Mouse (Mus musculus) R1 (cell line): ENCODE results near the gene Atf7ip.

Experiments
- DNase-seq: peaks from one replicate; pipeline ENCODE4 v3.0.0-alpha.2; 2018; ENCODE audit warnings: low read depth, low spot score

Atf7ip gene

DNA sequence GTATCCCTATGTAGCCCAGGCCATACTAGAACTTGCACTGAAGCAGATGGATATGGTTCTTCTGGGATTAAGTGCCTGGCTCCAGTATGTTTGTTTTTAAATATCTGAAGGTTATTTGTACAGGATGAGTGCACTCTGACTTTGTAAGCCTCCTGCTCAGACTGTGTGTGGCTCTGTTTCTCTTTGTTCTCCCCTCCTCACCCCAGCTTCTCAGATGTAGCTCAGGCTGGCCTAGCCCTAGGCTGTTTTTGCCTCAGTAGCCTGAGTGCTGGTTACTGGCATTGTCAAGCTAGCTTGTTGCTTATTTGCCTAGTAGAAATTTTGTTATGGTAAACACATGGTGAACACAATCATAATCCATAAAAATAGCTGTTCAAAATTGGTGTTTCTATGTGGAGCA is 15.7 kb downstream of the Atf7ip start:
- DNase-seq = peak; percentile 66

DNA sequence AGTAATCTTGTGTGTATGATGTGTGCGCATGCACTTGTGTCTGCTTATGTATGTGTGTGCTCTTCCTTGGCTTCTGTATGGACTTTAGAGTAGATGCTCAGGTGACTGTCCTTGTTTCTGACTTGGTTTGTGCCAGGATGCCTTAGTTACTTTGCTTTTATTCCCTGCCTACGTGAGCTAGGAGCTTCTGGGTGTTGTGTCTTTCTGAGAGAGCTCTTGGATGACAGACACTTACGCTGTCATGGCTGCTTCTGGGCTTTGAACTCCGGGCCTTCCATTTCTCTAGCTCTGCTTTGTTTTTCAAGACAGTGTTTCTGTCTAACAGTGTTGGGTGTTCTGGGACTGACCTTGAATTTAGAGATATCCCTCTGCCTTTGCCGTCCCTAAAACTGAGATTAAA is 16.7 kb downstream of the Atf7ip start:
- no peak for DNase-seq

DNA sequence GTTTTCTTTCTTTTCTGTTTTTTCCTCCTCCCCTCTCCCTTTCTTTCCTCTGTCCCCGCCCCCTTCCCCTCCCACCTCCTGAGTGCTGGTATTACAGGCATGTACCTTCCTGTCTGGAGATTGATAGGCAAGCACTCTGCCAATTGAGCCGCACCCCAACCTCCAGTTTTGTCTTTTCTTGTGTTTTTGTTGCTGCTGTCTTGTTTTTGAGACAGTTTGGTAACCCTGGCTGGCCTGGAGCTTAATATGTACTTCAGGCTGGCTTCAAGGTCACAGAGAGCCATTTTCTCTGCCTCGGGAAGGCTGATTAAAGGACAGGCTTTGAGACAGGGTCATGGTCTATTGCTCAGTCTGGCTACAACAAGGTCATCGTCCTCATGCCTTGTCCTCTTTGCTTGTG is 18.8 kb downstream of the Atf7ip start:
- peak; percentile 85 for DNase-seq

DNA sequence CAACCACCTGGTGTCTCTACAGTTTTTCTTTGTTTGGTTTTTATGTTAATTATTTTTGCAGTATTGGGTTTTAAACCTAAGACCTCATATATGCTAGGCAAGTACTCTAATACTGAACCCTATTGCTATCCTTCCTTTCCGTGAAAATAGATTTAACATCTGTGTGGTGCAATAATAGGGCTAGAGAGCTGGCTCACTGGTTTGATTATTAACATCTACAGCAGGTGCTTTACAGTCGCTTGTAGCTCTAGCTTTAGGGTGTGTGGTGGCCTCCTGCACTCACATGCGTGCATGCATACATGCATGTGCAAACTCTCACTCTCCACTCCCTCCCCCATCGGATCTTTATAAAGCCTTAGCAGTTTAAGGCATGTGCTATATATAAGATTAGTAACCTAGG is 19.6 kb downstream of the Atf7ip start:
- DNase-seq = no peak

DNA sequence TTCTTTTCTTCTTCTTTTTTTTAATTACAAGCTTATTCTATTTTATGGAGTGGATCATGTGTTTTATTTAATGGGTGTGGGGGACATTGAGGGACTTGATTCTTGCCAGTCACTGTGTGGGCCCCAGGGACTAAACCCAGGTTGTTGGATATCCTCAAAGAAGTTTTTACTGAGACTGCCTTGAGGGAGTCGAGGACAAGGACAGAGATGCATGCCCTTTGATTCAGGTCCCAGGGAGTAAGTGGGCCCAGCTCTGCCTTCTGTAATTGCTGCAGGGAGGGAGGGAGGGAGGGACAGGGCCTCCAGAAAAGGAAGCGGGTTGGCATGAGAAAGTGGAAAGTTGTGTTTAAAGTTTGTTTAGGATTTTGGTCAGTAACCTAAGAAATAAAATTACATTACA is 23.2 kb downstream of the Atf7ip start:
- DNase-seq = no peak

DNA sequence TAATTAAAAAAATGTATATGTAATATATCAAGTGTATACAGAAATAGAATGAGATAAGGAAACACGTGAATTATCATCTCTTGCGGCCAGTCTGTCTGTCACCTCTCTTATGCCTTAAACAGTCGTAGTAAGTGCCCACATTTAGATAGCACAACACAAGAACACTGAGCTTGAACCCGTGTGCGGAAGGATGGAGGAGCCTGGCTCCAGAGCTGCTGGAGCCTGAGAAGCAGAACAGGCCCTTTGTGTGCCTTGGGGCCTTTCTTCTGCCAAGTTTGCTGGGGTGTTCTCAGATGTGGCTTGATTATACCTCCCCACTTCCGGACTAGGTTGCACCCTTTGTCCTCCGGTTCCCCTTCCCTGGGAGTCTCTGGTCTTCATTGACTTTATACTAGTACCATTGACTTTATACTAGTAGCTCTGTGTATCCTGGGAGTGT is 25.8 kb downstream of the Atf7ip start:
- peak; percentile 84 for DNase-seq

DNA sequence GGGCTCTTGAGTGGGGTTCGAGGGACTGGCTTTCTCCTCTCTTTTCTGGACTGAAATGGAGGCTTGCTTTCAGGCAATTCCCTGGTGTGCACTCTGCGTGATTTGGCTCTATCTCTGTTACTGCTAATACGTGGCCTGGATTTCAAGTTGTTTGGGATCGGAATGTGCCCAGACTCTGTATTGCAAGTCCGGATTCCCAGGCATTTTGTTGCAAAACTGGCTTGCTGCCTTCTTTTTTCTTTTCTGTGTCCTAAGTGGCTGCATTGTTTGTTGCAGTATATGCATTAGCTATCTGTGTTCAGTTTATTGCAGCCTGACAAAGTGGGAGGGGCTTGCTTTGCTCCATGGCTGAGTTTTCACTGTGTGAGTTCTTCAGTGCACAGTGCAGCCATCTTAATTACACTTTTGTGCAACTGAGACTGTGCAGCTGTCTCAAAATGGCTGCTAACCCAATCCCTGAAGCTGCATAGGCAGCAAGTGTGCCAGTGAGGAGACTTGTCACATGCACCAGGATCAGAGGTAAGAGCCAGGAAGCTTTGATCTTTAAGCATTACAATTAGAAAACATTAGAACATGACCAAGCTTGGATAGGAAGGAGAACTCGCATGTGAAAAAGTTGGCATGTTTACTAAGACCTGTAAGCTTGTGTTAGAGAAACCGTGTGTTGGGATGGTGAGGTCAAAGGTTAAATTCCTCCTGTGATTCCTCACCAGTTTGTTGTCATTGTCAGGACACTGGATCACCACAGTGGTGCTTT is 26.7 kb downstream of the Atf7ip start:
- peak; percentile 98 for DNase-seq

DNA sequence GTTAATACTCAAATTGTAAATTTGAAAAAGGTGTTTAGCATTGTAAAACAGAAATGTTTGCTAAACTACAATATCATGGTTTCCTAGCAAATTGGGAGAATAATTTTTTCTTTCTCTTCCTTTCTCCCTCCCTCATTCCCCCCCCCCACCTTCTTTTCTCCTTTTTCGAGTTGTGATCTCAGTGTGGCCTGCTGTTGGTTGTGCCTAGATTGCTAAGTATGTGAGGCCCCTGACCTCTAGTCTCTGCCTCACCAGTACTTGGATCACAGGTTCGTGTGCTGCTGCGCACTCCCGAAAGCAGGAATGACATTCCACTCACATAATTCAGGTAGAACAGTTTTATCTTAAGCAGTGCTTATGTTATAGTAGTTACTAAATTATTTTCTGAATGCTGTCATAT is 27.8 kb downstream of the Atf7ip start:
- DNase-seq = no peak

DNA sequence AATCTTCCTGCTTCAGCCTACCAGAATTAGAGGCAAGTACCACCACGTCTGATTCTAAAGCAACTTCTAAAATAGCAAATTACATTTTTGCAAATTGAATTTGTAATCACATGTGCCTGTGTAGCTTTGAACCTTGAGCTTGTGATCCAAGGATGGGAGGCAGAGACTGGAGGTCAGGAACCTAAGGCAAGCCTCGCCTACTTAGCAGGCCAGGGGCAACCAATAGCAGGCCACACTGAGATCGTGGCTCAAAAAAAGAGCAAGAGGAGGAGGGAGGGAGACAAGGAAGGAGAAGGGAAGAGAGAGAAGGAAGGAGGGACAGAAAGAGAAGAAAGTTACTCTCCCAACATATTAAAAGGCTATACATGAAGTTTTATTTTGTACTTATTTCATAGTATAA is 28.5 kb downstream of the Atf7ip start:
- no peak for DNase-seq

DNA sequence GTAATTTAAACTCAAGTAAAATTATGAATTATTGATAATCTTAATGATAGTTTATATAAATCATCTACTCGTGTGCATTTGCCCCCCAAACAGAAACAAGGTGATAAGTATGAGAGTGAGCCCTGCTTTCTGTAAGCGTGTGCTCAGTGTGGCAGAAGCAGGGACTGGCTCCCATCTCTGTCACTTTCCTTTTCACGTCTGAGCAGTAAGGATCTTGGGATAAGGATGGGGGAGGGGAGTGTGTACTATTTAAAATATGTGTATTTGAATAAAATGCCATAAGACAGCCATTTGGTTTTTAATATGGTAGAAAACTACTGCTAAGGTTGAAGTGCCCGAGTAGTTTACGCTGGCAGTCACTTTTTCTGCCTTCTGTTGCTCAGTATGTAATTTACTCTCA is 29.2 kb downstream of the Atf7ip start:
- DNase-seq = no peak

DNA sequence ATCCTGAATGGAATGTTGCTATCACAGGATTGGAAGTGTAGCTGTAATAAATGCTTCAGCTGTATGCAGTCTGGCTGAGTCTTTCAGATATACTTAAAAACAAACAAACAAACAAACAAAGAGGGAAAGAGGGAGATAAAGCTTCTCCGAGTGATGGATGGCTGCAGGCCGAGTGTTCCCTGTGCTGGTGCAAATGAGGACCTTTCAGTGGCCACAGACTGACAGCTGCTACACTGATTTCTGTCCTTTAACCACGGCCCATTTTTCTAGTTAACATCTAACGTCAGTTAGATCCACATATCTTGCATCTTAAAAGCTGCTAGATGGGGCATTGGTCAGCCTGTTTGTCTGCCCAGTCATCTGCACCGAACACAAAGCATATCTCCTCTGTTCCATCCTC is 30.2 kb downstream of the Atf7ip start:
- no peak for DNase-seq

DNA sequence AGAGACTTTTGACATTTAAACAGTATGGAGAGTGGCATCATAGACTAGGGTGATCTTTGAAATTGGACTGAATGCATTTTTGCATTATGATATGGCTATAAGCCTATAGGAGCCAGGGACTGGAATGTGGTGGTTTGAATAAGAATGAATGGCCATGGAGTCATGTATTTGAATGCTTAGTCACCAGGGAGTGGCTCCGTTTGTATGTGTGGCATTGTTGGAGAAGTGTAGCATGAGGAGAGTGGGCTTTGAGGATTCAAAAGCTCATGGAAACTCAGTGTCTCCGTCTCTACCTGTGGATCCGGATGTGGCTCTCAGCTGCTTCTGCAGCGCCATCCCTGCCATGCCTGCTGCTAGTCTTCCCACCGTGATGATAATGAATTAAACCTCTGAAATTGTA is 35.4 kb downstream of the Atf7ip start:
- peak; percentile 83 for DNase-seq

DNA sequence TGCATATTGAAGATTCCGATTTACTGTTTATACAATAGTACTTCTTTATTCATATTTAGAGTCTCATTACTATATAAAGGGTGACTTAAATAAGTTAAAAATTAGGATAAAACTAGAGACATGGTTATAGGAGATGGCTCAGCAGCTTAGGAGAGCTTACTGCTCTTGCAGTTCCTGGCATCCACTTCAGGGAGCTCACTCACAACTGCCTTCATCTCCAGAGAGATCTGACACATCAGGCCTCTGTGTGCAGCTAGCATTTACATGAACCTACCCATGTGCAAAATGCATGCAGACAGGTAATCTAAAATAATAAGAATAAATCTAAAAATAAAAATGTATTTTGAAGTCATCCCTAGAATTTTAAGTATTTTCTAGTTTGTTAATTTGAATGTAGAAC is 36.1 kb downstream of the Atf7ip start:
- DNase-seq = no peak

DNA sequence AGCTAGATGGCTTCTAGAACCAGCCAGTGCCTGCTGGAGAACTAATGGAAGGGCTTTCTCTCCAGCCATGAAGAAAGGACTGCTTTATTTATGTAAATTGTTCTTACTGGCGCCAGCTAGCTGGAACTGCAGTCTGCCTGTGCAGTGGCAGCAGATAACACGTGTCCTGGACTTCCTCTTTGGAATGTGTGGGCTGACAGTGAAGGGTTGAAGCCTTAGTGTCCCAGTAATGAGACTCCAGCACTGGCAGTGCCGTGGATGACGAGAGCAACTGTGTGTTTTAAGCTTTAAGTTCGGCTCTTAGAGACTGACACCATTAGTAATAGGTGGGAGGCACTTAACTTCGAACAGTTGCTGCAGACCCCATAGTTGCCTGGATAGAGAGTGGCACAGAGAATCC is 37.2 kb downstream of the Atf7ip start:
- peak; percentile 84 for DNase-seq

DNA sequence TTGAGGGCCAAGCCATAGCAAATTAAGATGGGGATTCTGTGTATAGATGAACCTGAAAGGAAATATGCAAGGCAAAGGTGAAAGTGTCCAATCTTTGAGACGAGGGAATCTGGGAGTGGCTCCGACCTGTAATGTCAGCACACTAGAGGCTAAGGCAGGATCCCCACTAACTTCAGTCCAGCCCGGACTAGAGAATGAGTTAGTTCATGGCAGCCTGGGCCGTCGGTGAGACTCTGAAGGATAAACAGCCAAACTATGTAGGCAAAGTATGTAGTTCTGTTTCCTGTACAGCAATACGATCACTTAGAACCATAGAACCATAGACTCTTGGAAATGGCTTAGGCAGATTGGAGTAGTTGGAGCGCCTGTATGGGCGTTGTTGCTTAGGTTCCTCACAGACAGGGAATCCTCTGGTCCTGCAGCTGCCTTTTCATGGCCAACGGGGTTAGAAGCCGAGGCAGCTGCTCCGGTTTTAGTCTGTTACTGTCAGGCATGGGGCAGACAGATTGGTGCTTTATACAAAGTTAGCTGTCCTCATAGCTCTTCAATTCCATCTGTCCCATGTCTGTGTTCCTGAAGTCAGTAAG is 39.4 kb downstream of the Atf7ip start:
- peak; percentile 51 for DNase-seq

DNA sequence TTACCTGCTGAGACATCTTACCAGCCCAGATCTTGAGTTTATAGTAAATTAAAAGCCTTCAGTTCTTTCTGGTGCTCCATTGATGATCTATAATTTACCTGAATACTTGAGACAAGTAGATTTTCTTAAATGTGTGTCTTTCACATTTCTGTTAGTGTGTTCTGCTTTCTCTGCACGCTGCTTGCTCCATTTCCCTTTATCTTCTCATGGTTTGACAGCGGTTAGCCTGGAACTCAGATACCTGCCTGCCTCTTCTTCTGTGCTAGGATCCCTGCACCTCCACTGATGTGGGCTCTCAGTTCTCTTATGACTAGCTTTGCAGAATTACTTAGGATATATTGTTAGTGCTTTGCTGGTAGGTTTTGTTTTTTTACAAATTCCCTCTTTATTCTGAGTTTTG is 40.3 kb downstream of the Atf7ip start:
- DNase-seq = no peak

DNA sequence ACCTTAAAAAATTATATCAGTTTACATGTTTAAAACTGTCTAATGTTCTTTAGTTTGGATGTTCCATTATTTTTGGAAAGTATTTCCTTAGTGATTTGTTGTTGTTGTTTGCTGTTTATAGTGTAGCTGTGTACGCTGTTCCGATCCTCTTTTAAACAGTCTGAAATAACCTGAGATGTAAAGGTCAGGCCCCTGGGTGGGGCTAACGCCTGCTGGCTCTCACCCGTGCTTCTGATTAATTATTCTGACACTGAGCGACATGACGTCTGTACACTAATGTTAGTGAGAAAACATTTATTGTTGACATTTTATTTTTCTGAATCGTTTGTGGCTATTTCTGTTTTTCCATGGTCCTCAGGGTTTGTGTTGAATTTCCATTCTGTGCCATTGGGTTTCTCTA is 41.0 kb downstream of the Atf7ip start:
- no peak for DNase-seq

DNA sequence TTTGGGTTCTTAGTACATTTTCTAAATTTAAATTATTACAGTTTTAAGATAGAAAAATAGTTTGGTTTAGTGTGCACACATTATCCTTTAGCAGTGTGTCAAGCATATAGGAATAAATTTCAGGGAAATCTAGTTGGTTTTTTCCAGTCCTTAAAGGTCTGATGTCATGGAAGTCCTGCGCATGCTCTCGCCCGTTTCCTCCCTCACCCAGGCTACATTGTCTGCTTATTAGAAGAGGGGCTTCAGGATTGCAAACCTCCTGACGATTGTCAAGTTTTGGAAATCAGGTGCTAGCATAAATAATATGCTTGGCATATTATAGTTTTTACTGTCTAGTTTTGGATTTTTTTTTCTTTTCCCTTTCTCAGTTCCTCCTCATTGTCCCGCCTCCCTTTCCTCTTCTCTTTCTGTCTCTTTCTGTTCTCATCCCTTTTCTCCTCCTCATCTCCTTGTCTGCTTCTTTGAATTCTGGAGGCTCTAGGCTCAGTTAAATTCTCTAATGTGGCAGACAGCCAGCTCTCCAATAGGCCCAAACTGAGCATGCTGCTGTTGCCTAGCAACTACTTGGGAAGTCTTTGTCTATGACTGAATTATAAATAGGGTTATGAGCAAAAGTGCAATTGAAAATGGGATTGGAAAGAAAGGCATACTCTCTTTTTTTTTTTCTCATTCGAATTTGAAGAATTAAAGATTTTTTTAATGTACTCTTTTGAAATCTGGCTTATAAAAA is 42.2 kb downstream of the Atf7ip start:
- DNase-seq = peak; percentile 50

DNA sequence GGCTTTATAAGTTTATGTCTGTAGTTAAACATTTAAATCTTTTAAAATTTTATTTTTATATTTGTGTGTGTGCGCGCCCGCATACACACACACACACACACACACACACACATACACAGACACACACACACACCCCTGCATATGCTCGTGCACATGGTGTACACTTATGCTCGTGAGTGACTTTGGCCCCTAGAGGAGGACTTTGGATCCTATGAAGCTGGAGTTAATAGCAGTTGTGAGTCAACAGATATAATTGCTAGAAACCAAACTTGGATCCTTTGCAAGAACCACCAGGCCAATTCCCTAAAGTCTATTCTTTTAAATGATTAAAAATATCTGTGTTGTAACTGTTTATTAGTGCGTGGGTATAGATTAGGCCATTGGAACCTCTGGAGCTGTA is 42.8 kb downstream of the Atf7ip start:
- DNase-seq = no peak

DNA sequence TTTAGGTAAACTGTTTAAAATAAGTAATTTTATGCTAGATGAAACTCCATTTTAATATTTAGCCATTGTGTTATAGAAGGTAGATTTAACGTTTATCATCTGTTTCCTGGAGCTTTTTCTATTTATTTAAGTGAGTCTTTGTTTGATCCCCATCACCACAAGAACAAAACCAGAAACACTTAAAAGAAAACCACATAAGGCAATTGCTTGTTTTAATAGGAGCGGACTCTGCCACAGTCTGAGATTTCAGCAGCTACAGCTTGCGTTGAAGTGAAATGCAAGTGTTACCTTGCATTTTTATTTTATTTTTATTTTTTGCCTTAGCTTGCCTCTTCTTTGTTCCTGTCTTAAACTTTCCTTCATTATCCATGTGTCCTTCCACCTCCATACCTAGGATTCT is 43.6 kb downstream of the Atf7ip start:
- DNase-seq = no peak

DNA sequence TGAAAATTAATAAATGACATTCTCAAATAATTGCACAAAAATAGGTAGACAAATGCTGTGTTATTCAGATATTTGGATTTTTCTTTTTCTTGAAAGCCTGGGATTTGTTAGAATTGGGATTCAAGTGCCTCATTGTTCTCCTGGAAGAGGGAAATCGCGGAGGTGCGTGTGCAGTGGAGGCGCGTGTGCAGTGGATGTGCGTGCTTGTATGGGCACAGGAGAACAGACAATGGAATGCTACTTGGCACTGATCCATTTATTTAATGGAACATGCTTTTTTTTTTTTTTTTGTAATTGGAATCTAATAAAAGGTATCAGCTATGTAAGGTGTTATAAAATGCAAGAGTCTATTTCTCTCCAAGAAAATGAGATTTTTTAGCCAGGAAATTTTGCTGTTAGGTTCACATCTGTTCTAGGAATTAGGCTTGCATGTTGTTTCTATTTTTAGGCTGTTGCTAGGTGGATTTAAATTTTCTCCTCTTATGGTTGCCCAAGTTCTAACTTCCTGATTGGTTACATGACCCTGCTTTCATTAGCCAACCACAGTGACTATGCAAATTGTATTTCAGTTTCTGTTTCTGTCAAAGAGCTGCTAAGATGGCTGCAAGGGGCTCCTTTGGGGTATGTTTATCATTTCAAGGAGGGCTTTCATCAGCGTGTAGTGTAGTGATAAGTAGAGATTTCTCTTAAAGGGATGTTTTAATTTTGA is 44.8 kb downstream of the Atf7ip start:
- DNase-seq = peak; percentile 86

DNA sequence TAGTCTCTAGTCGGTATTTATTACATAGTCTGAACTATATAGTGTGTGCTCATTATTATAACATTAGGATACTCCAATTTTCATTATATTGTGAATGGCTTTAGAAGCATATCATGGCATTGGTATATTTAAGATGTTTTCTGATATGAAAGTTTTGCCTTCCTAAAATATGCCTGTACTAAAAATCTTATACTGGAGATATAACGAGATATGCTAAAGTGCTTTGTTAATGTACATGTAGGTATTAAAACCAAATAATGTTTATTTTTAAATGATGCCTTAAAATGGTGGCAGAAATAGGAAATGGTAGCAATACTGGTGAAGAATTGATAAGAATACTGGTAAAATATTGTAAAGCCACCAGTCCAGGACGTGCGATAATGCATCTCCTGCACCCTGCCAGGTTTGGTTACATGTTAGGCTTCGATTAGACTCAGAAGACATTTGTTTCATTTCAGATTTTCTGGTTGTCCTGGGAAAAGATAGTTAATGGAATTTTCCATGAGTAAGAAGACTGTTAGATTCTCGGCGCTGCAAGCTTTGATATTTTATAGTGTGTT is 45.7 kb downstream of the Atf7ip start:
- DNase-seq = no peak
